Mouse (Mus musculus): Measurements from ENCODE around the gene Teddm3.
"Not testable (repeated sequence)": the region's sequence is repeated elsewhere in the genome, so short reads cannot be mapped to it uniquely, and the experiment has no call there.

- TF ChIP-seq POLR2A (IDR thresholded peaks at IDR 0.05; ENCODE audit: low read depth, low read length); CTCF (IDR thresholded peaks at IDR 0.05; ENCODE audit: extremely low read depth, insufficient read length, insufficient replicate concordance, low read depth, low read length): not testable (repeated sequence)
These were observed 11.8 kb upstream of the Teddm3 start for GRCm38 (mm10) chr16:21165343-21166220.

Data from small intestine, adult 2 months (tissue).